Mouse (Mus musculus) adrenal gland, postnatal 14 days (tissue): ENCODE results near the gene Exo5. TPM values are rescaled to one million over a fixed set of nuclear protein-coding genes. Genes with fewer than 3 reads are reported as not detected.

Source experiments
- DNase-seq: peaks from one replicate; pipeline ENCODE4 v3.0.0; 2021; ENCODE audit warnings: mixed read lengths
- total RNA-seq: library from RNA; stranded (reverse); gene quantifications from 2 replicates; pipeline ENCODE4 v1.2.3, GENCODE M21; 2021

The Exo5 gene
- total RNA-seq, 1 experiment from 2014 or later, result 12.0 TPM

DNA sequence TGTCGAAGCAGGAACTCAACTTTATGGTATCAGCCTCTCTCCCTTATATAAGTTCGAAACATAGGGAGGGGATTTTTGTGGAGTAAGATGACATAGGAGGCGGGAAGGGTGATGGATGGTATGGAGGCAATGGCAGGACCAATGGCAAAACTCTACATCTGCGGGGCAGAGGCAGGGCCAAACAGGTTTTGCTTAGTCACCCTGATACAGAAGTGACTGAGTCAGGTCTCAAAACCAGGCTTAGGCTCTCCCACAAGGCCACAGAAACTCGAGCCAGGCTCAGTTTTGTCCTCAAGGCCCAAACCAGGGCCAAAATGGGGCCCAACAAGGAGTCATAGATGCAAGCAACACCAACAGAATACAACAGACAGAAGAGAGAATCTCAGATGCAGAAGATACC, 19.2 kb downstream of the Exo5 start:
- DNase-seq, result no peak

- DNase-seq, result no peak
Observed at GRCm38 (mm10) chr4:120904533-120904932, 20.3 kb downstream of the Exo5 start.

DNA sequence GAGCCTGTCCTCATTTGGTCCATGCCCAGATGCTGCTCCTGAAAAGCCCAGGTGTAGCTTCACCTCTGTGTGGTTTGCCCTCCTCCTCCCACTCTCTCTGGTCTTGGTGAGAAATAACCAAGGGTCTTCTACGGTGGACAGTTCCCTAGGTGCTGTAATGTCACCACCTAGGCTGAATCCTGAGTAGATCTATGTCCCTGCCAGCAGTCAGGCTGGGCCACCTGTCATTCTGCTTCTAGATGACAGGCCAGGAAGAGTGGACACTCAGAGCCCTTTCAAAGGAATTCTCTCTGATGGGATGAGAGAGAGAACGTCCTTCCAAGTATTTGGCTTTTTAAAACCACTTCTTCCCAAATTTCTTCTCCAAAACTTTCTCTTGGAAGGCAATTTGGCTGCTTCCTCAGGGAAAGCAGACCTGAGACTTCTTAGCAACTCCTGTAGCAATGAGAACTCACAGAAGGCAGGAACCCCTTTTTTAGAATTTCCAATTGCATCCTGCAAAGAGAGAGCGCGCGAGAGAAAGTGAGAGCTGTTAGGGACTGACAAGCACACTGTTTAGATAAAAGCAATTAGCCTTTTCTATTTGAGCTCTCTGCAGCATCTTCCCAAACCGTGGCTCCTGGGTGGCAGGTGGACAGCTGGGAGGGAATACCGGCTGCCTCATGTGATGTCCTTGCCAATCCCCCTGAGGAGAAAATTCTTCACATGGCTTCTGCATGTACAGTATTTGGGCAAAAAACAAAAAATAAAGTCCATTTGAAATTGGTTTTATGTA, 28.8 kb downstream of the Exo5 start:
- no peak for DNase-seq

DNA sequence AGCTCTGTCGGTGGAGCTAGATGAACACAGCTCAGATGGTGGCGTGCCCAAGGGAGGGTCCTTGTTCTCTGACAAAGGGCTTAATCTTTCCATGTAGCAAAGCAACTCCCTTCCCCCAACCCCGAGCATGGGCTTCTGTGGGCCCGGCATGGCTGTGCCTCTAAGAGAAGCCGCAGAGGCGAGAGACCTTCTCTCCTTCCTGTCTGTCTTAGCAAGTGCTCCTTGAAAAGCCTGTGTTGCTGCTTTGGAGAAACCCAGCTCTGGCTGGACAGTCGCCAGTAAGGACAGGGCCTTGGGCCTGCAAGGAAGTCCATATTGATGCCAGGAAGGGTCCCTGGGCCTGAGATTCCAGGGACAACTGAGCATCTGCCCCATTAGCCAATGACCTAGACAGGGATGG, 29.6 kb downstream of the Exo5 start:
- DNase-seq, result no peak

DNA sequence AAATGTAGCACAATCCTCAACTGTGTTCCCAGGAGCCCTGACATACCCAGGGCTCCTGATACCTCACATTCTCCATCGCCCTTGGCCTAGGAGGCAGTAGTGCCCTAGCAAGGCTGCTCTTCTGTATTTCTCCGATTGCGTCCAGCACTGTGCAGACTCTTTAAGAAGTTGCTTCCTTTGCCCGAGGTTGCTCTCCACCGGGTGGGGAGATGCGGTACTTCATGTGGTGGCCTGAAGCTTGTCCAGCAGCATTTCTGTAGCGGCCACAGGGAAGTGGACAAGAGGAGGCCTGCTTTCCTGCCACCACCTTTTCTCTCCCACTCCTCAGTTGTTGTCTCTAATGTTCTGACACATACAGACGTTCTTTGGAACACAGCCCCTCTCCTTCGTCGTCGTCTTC, 30.2 kb downstream of the Exo5 start:
- no peak for DNase-seq

DNA sequence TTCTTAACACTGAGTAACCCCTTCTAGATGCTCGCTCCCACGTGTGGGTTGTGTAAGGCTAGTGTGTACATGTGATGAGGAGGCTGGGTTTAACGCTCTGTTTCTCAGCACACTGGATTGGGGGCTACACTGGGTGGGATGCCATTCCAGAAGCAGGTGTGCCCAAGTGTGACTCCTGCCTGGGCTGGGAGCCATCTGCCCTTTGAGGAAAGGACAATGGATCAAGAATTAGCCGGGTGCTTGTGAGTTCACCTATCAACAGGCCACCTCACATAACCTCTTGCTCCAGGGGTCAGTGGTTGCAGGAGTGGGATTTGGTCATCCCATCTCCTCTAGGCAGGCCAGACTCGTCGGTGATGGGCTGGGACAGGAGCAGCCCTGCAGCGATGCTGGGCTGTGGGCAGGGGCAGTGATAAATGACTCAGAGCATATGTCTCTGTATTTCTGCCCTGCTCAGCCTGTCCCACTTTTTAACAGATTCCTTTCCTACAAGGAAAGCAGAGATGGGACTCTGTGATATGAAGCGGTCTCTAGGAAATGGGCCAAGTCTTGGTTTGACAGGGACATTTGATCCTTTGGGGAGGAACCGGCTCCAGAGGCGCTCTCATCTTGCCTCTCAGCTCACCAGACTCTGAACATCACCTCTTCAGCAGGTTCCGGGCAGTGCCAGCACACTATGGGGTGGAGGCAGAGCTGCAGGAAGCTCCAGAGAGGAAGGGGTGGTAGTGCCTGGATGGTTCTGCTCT, 31.0 kb downstream of the Exo5 start:
- no peak for DNase-seq

DNA sequence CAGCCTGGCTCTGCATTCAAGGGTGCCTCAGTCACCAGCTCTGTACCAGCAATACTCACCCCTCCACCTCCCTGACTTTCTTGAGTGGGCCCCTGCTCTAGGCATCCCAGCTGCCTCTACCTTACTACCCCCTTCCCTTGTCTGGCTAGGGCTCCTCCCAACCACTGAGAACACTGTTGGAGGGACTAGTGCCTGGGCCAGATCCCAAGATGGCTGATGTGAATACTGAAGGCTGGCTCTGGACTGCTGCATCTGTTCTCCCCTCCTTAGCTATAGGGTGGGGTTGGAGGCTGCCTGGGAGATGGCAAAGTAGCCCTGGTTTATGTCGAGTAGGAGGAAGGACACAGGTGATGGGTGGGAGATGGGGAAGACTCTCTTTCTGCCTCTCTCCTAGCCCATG, 32.3 kb downstream of the Exo5 start:
- DNase-seq, result no peak

GRCm38 (mm10) chr4:120891960-120892359, 32.9 kb downstream of the Exo5 start:
- DNase-seq, result no peak

DNA sequence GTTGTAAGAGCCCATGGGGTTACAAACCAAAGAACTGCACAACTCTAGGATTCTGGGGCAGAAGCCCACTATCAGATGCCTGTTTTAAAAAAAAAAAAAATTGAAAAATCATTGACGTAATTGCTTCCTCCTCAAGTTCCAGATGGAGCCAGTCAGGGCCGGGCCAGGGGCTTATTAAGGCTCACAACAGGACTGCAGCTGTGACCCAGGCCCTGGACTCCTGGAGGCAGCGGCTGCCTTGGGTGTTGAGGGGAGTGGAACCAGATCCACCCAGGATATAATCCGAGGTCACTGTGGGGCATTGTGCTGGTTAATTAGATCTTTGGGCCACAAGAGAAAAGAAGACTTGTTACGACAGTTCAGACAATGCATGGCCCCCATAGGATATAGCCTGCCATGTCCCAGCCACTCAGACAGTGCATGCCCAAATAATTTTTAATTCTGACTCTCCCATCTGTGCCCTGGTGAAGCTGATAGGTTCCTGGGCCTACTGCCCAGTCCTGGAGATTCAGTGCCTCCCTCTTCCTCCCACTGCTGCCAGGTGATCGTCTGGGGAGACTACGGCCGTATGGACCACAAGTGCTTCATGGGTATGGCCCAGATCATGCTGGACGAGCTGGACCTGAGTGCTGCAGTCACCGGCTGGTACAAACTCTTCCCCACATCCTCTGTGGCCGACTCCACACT, 33.9 kb downstream of the Exo5 start:
- no peak for DNase-seq

- DNase-seq, result no peak
Observed at GRCm38 (mm10) chr4:120888884-120889283, 35.9 kb downstream of the Exo5 start.

DNA sequence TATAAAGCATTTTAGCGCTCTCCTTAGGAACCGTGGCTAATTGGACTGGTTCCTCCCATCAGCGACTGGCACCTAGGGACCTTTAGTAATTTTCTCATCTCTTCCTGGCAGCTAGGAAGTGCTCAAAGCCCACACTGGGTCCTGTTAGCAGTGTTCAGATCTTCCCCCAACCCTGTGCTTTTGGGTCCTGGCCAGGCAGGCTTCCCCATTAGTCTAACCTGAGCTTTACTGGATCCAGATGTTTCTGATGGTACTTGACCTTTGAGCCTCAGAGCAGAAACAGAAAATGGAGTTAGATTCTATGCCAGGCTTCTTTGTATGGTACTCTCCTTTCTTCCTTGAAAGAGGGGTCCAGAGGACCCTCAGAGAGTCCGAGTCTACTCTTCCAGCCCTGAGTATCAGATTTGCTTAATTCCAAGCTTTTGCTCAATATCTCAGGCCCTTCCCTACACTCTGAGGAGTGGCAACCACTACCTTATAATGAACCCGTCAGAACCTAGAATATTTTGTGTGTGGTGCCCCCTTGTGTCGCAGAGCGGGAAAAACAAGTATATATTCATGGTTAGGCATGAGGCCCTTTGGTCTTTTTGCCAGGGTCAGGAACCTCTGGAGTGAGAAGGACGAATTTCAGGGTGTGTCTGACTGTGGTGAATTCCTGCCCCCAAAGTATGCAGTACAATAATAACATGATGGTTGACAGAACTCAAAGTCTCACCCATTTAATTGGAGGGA, 37.3 kb downstream of the Exo5 start:
- DNase-seq, result peak; percentile 72

GRCm38 (mm10) chr4:120886811-120887210, 38.0 kb downstream of the Exo5 start:
- DNase-seq, result no peak

DNA sequence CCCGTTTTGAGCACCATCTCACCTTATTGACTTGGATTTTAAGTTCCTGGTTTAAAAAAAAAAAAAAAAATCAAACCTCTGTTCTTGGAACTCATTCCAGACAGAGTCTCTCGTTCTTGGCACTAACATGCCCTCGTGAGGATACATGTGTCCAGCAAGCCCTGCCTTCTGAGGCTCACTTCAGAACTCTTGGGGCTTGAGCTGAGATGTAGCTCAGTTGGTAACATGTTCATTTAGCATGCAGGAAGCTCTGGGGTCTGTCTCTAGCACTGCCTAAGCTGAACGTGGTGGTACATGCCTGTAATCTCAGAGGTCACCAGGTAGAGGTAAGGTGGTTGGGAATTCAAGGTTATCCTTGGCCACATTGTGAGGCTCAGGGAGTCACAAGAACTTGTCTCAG, 38.7 kb downstream of the Exo5 start:
- DNase-seq, result peak; percentile 38

- DNase-seq, result no peak
Observed at GRCm38 (mm10) chr4:120885208-120886120, 39.4 kb downstream of the Exo5 start.

GRCm38 (mm10) chr4:120882002-120882625, 42.7 kb downstream of the Exo5 start:
- DNase-seq, result no peak

DNA sequence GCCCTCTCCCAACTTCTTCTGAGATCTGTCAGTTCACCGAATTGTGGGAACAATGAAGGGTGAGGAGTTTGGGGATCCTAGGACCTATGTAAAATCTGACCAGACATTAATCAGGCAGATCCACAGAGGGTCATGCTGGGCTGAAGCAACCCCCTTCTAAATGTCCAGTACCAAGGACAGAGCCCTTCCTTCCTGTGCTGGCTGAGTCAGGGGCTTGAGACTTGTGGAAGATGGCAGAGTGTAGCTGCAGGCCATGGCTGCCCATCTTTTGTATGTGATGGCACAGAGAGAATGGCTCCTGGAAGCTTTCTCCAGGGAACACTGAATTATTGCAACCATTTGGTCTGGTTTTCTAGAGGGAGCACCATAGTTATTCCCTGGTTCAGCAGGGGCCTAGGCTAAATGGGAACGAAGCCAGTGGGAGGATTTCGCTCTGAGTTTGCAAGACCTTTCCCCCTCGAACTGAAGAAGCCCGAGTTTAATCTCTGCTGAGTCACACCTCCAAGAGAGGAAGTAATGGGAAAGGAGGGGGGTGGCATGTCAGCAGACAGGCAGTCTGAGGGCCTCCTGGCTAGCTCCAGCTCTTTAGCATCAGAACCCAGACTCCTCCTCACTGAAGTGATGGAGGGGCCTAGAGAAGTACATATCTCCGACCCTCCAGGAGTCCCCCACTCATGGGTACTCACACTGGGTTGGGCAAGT, 43.9 kb downstream of the Exo5 start:
- DNase-seq, result no peak

GRCm38 (mm10) chr4:120879386-120879785, 45.4 kb downstream of the Exo5 start:
- no peak for DNase-seq

DNA sequence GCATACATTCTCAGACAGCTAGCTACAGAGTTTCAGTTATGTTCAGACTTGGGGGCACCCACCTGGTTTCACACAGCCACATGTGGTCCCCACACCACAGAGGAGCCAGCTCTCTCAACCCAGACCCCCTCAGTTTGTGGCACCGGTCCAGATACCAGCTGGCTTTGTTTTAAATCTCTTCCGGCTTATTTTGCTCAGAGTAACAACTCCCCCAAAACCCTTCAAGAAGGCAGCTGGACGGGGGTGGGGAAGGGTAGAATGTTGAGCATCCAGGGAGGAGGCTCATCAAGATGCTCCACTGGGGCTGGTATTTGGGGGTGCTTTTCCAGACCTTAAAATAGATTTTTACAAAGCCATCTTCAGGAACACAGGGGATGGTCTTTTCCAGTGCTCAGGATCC, 46.1 kb downstream of the Exo5 start:
- no peak for DNase-seq

- no peak for DNase-seq
Observed at GRCm38 (mm10) chr4:120875961-120876360, 48.9 kb downstream of the Exo5 start.
